Mouse (Mus musculus) testis, adult 2 months (tissue): ENCODE measurements around the gene Apopt1. TPM values are rescaled to one million over a fixed set of nuclear protein-coding genes. Genes with fewer than 3 reads are reported as not detected.

Experiments used
- H3K27ac ChIP-seq: fragments of 200-500 bp; 2 replicates; pipeline ENCODE4 v1.5.1; 2012; ENCODE audit warnings: low read depth, low read length; ENCODE audit not compliant: control insufficient read depth, insufficient read depth
- H3K27me3 ChIP-seq: fragments of 200-500 bp; 2 replicates; pipeline ENCODE4 v1.6.1; 2012; ENCODE audit warnings: mild to moderate bottlenecking, low read length, moderate library complexity; ENCODE audit not compliant: control insufficient read depth, insufficient read depth
- H3K36me3 ChIP-seq: fragments of 200-500 bp; 2 replicates; pipeline ENCODE4 v1.6.1; 2012; ENCODE audit warnings: mild to moderate bottlenecking, low read length; ENCODE audit not compliant: control insufficient read depth, insufficient read depth
- H3K4me1 ChIP-seq: fragments of 200-500 bp; 2 replicates; pipeline ENCODE4 v1.6.1; 2012; ENCODE audit warnings: low read length; ENCODE audit not compliant: control insufficient read depth, insufficient read depth
- H3K4me3 ChIP-seq: fragments of 200-500 bp; 2 replicates; pipeline ENCODE4 v1.5.1; 2012; ENCODE audit warnings: low read depth, mild to moderate bottlenecking, low read length, moderate library complexity, mixed read lengths; ENCODE audit not compliant: control insufficient read depth
- CTCF ChIP-seq: fragments of 200-500 bp; IDR thresholded peaks from 2 replicates; pipeline ENCODE4 v1.5.1; 2012; ENCODE audit warnings: low read depth, mild to moderate bottlenecking, inconsistent platforms, low read length, moderate library complexity; ENCODE audit not compliant: control insufficient read depth, insufficient read depth, insufficient replicate concordance
- POLR2A ChIP-seq: fragments of 200-500 bp; IDR thresholded peaks from 2 replicates; pipeline ENCODE4 v1.6.1; 2012; ENCODE audit warnings: low read depth, mild to moderate bottlenecking, inconsistent platforms, low read length, moderate library complexity; ENCODE audit not compliant: control insufficient read depth
- polyA plus RNA-seq: library from polyadenylated mRNA; depleted of rRNA; stranded (reverse); fragments of >200 nt; gene quantifications from 2 replicates; pipeline ENCODE4 v1.2.3, GENCODE M21; 2012

The Apopt1 gene
- polyA plus RNA-seq, 1 experiment = 39.9 TPM

- TF ChIP-seq CTCF (no peak), POLR2A (no peak)
- no peaks in the 10 kb centered on the region for H3K4me1 ChIP-seq
Measured at GRCm38 (mm10) chr12:111768322-111768928, 55.4 kb downstream of the Apopt1 start.

DNA sequence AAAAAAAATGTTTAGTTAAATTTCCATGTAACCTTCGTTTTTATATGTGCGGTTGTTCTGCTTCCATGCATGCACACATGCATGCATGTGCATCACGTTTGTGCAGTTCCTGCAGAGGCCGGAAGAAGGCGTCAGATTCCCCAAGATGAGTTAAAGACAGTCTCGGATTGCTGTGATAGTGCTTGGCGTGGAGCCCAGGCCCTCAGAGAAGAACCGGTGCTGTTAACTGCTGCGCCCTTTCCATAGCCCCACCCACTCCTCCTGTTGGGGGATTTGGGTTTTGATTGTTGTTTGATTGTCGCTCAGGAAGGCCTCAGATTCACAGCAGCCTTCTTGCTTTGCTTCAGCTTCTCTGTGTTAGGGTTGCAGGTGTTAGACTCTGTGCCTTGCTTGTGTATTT is 56.2 kb downstream of the Apopt1 start:
- Histone ChIP-seq H3K36me3 (no peaks in the 10 kb centered on the region; the same call in 1 of the 2 replicates), H3K4me3 (no peak overlapping the region), H3K27me3 (no peaks in the 10 kb centered on the region), H3K4me1 (no peaks in the 10 kb centered on the region), H3K27ac (no peak overlapping the region)
- TF ChIP-seq POLR2A (no peak), CTCF (no peak)

More at GRCm38 (mm10) chr12:111768322-111768928, 55.4 kb downstream of the Apopt1 start:
- no peak overlapping the region for H3K27ac ChIP-seq
- H3K27me3 ChIP-seq = no peaks in the 10 kb centered on the region
- H3K36me3 ChIP-seq = no peaks in the 10 kb centered on the region; the same call in 1 of the 2 replicates
- H3K4me3 ChIP-seq = no peak overlapping the region

DNA sequence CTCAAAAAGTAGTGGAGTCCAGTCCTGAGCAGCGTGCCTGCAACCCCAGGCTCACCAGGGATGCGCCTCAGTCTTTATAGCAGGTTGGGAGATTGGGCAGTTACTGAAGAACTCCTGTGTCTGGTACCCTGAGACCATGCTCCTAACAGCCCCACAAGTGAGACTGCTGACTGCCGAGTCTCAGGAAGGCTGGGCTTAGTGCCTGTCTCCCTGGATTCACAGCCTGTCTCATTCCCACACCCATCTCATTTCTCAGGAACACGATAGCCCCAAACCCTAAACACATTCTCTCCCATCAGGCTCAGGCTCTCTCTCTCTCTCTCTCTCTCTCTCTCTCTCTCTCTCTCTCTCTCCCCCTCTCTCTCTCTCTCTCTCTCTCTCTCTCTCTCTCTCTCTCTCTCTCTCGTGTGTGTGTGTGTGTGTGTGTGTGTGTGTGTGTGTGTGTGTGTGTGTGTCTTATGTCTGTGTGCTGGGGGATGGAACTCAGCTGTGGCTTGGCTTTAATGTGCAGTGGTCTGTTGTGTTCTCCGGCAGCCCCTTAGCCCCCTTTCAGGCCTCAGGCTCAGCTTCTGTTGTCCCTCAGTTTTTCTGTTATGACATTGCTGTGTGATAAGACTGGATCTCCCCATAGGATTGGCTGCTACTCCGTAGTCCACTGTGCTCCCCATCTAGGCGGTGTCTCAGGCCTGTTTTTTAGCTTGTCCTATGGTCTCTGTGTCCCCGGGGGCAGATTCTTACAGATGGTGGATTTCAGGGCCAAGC is 56.9 kb downstream of the Apopt1 start:
- no peak overlapping the region for H3K27ac ChIP-seq
- no peak for TF ChIP-seq POLR2A
- no peak for TF ChIP-seq CTCF
- no peak overlapping the region for H3K4me3 ChIP-seq
- no peaks in the 10 kb centered on the region for H3K4me1 ChIP-seq
- H3K27me3 ChIP-seq = no peaks in the 10 kb centered on the region
- no peaks in the 10 kb centered on the region; the same call in 1 of the 2 replicates for H3K36me3 ChIP-seq

DNA sequence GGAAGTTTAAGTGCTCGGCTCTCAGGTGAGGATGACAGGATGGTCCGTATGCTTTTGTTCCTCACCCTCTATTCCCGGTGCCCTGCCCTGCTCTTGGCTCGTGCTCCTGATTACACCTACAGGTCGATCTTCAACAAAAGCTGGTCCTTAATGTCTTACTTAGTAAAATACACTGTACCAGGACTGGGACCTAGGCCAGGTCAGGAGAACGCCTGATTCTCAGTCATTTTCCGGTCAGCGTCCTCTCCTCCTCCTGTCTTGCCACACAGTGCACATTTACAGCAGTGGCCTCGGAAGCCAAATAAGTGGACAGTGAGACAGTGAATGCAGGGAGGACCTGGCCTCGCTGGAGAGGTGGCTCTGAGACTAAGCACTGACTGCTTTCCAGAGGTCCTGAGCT is 57.6 kb downstream of the Apopt1 start:
- H3K27ac ChIP-seq = no peak overlapping the region
- TF ChIP-seq CTCF (no peak), POLR2A (no peak)
- H3K4me3 ChIP-seq = no peak overlapping the region
- no peaks in the 10 kb centered on the region for H3K4me1 ChIP-seq
- no peaks in the 10 kb centered on the region for H3K27me3 ChIP-seq
- no peaks in the 10 kb centered on the region; the same call in 1 of the 2 replicates for H3K36me3 ChIP-seq

DNA sequence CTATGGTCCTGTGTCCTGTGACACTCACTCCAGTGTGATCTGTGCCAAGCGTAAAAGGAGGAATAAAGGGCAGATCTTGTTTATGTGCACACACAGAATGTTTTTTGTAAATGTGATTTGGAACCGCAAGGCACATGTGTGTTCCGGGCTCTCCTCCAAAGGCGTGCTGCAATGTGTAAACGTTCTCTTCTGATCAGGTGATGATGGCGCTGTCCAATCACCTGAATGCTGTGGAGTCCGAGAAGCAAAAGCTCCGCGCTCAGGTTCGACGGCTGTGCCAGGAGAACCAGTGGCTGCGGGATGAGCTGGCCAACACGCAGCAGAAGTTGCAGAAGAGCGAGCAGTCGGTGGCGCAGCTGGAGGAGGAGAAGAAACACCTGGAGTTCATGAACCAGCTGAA is 61.1 kb downstream of the Apopt1 start:
- H3K4me1 ChIP-seq = no peaks in the 10 kb centered on the region
- TF ChIP-seq CTCF = no peak
- no peak for TF ChIP-seq POLR2A
- no peak overlapping the region for H3K4me3 ChIP-seq
- no peaks in the 10 kb centered on the region for H3K27me3 ChIP-seq
- H3K36me3 ChIP-seq = no peaks in the 10 kb centered on the region; the same call in 1 of the 2 replicates
- H3K27ac ChIP-seq = no peak overlapping the region

DNA sequence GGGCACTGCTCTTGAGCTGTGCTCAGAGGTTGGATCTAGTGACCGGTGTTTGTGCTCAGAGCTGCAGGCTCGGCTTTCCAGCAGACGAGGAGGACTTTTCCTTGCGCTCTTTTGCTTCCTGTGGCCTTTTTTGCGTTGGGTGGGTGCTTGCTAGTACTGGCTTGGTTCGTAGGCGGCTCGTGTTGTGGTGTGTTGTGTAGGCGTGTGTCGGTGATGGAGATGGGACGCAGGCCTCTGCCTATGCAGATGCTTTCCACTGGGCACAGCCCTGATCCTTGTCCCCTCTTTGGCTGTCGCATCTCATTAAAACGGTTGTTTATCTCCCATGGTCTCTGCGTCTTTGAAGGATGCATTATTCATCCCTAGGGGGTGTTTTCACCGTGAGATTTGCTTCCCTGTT is 61.8 kb downstream of the Apopt1 start:
- Histone ChIP-seq H3K4me3 (no peak overlapping the region), H3K36me3 (no peaks in the 10 kb centered on the region; the same call in 1 of the 2 replicates), H3K27ac (no peak overlapping the region), H3K27me3 (no peaks in the 10 kb centered on the region), H3K4me1 (no peaks in the 10 kb centered on the region)
- TF ChIP-seq POLR2A = no peak
- no peak for TF ChIP-seq CTCF

DNA sequence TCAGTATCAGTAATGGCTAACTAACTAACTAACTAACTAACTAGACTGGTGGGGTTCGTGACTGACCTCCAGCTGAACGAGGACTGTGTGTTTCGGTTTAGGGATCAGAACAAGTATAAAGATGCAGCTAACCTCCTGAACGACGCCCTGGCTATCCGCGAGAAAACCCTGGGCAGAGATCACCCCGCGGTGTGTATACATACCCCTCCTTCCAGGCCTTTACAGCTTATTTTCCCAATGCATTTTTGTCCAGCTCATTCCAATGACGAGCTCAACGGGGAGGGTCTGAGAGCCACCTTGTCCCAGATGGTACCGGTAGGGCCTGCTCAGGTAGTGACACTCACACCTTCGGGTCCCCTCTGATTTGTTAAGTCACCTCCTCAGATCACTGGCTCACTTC is 64.9 kb downstream of the Apopt1 start:
- TF ChIP-seq POLR2A (no peak), CTCF (no peak)
- Histone ChIP-seq H3K36me3 (no peaks in the 10 kb centered on the region), H3K4me3 (no peak overlapping the region), H3K4me1 (no peaks in the 10 kb centered on the region), H3K27me3 (no peaks in the 10 kb centered on the region), H3K27ac (no peak overlapping the region)
